Mouse (Mus musculus) megakaryocyte, embryonic 14.5 days (primary cell): ENCODE measurements around the gene Siglec1.

Source experiments
- FLI1 ChIP-seq: IDR thresholded peaks from 2 replicates; pipeline ENCODE4 v1.6.1; 2012; ENCODE audit warnings: low read length, inconsistent platforms, mixed read lengths
- GATA1 ChIP-seq: IDR thresholded peaks from 3 replicates; pipeline ENCODE4 v1.6.1; 2012; ENCODE audit warnings: mixed read lengths, low read length, inconsistent platforms, borderline replicate concordance

GRCm38 (mm10) chr2:131053851-131054645, 32.5 kb downstream of the Siglec1 start:
- TF ChIP-seq GATA1 = no peak
- TF ChIP-seq FLI1 = no peak
